Mouse (Mus musculus) brain, embryonic 14.5 days (tissue): ENCODE results near the gene C2cd2. TPM values are rescaled to one million over a fixed set of nuclear protein-coding genes. Genes with fewer than 3 reads are reported as not detected.
"Not testable (repeated sequence)": the region's sequence is repeated elsewhere in the genome, so short reads cannot be mapped to it uniquely, and the experiment has no call there.

Source experiments
- DNase-seq: peaks from one replicate; pipeline ENCODE4 v3.0.0-alpha.2; 2011; ENCODE audit warnings: low read depth
- CTCF ChIP-seq: fragments of 200-500 bp; IDR thresholded peaks from 2 replicates; pipeline ENCODE4 v1.5.1; 2012; ENCODE audit warnings: inconsistent platforms, mild to moderate bottlenecking, moderate library complexity, borderline replicate concordance; ENCODE audit not compliant: insufficient read depth, insufficient read length; ENCODE audit errors: extremely low read depth
- POLR2A ChIP-seq: fragments of 200-500 bp; IDR thresholded peaks from 2 replicates; pipeline ENCODE4 v1.6.1; 2012; ENCODE audit warnings: mild to moderate bottlenecking, inconsistent platforms, borderline replicate concordance; ENCODE audit not compliant: poor library complexity, insufficient read depth, insufficient read length, severe bottlenecking; ENCODE audit errors: extremely low read depth
- polyA plus RNA-seq: library from polyadenylated mRNA; depleted of rRNA; stranded (reverse); fragments of >200 nt; gene quantifications from 2 replicates; pipeline ENCODE4 v1.2.3, GENCODE M21; 2012

Gene C2cd2
- polyA plus RNA-seq, 1 experiment = 15.2 TPM

- TF ChIP-seq CTCF = no peak
- no peak for TF ChIP-seq POLR2A
- DNase-seq = no peak
Measured at GRCm38 (mm10) chr16:97961381-97962150, 832 bp downstream of the C2cd2 start.

- no peak for DNase-seq
- TF ChIP-seq CTCF = no peak
- TF ChIP-seq POLR2A = no peak
Measured at GRCm38 (mm10) chr16:97960348-97960747, 2.0 kb downstream of the C2cd2 start.

- no peak for TF ChIP-seq CTCF
- no peak for TF ChIP-seq POLR2A
- DNase-seq = no peak
Measured at GRCm38 (mm10) chr16:97958401-97958973, 3.9 kb downstream of the C2cd2 start.

GRCm38 (mm10) chr16:97957626-97958025, 4.8 kb downstream of the C2cd2 start:
- TF ChIP-seq CTCF = no peak
- no peak for DNase-seq

- TF ChIP-seq CTCF = no peak
- no peak for TF ChIP-seq POLR2A
- DNase-seq = no peak
Measured at GRCm38 (mm10) chr16:97956011-97956410, 6.4 kb downstream of the C2cd2 start.

- no peak for DNase-seq
- TF ChIP-seq POLR2A = no peak
- no peak for TF ChIP-seq CTCF
Measured at GRCm38 (mm10) chr16:97953300-97953699, 9.1 kb downstream of the C2cd2 start.

- TF ChIP-seq POLR2A (no peak), CTCF (no peak)
- no peak for DNase-seq
Measured at GRCm38 (mm10) chr16:97952801-97953200, 9.6 kb downstream of the C2cd2 start.

GRCm38 (mm10) chr16:97952371-97952770, 10.0 kb downstream of the C2cd2 start:
- TF ChIP-seq CTCF (no peak), POLR2A (no peak)
- no peak for DNase-seq

- DNase-seq = no peak
- TF ChIP-seq POLR2A (no peak), CTCF (no peak)
Measured at GRCm38 (mm10) chr16:97950061-97950460, 12.3 kb downstream of the C2cd2 start.

GRCm38 (mm10) chr16:97948836-97949235, 13.6 kb downstream of the C2cd2 start:
- no peak for DNase-seq
- no peak for TF ChIP-seq POLR2A
- TF ChIP-seq CTCF = no peak

GRCm38 (mm10) chr16:97946993-97947392, 15.4 kb downstream of the C2cd2 start:
- not testable (repeated sequence) for DNase-seq

- DNase-seq = no peak
- no peak for TF ChIP-seq CTCF
Measured at GRCm38 (mm10) chr16:97941844-97942243, 20.6 kb downstream of the C2cd2 start.

GRCm38 (mm10) chr16:97940471-97940973, 21.9 kb downstream of the C2cd2 start:
- DNase-seq = no peak
- TF ChIP-seq CTCF (no peak), POLR2A (no peak)

- DNase-seq = no peak
- TF ChIP-seq POLR2A = no peak
- TF ChIP-seq CTCF = no peak
Measured at GRCm38 (mm10) chr16:97935815-97936214, 26.6 kb downstream of the C2cd2 start.
